Mouse (Mus musculus): ENCODE measurements around the gene Amdhd2. TPM values are rescaled to one million over a fixed set of nuclear protein-coding genes. Genes with fewer than 3 reads are reported as not detected.

Gene Amdhd2
- polyA plus RNA-seq, 1 experiment from 2014 or later: 69.2 TPM

- peak overlapping the region; percentile 65 for H3K4me3 ChIP-seq (ENCODE audit: inconsistent target)
- no peaks in the 10 kb centered on the region for H3K36me3 ChIP-seq (ENCODE audit: inconsistent target)
- peaks cover 53% of the 10 kb centered on the region for H3K79me2 ChIP-seq (ENCODE audit: inconsistent target)
- H3K27ac ChIP-seq: 0 out of 2 replicates have a peak overlapping the region, but pooled peaks have one; percentile 17
- 8% methylated on average over 7 of the region's 7 CpGs for WGBS (ENCODE audit: missing documents)
Measured at GRCm38 (mm10) chr17:24204846-24205245, 41.3 kb upstream of the Amdhd2 start.

DNA sequence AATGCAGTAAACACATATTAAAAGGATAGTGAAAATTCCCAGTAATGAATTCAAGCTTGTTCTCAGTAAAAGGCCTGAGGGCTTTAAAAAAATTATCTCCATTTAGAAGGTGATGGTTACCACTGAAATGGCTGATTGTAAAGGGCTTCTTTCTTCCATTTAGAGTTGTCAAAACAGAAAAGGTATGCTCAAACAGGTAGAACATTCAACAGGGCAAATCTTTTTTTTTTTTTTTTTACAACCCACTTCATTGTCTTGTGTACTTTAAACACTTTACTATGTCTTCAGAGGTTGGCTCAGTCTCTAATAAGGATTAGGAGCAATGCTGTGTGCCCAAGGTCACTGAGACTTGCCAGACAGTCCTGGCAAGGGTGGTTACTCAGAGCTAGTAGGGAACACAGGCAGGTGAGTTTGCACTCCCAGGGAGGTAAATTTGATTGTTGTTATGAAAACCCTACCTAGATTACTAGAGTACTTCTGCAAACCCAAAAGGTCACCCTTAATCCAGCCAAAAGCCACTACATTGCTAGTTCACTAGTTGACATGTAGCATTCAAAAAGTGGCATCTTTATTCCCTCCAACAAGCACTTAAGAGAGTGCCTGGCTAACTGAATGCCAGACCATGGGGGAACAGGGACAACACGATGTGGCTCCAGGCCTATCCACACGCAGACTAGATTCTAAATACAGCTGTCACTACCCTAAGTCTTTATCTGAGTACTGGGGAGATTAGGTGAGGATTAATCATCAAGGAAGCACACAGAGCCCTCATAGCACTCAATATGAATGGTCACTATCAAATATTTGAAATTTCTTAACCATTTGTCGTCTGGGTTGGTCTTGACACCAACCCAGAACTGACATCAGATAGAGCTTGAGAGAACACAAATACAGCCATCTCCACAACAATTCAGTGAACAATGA is 40.3 kb upstream of the Amdhd2 start:
- peaks cover 63% of the 10 kb centered on the region for H3K79me2 ChIP-seq (ENCODE audit: inconsistent target)
- H3K27ac ChIP-seq: no peak overlapping the region
- WGBS (ENCODE audit: missing documents): 91% methylated on average over 3 of the region's 3 CpGs
- no peak overlapping the region for H3K4me3 ChIP-seq (ENCODE audit: inconsistent target)
- no peaks in the 10 kb centered on the region for H3K36me3 ChIP-seq (ENCODE audit: inconsistent target)

GRCm38 (mm10) chr17:24203068-24203467 is 39.5 kb upstream of the Amdhd2 start:
- Histone ChIP-seq H3K27ac (no peak overlapping the region), H3K36me3 (ENCODE audit: inconsistent target) (no peaks in the 10 kb centered on the region), H3K79me2 (ENCODE audit: inconsistent target) (peaks cover 71% of the 10 kb centered on the region), H3K4me3 (ENCODE audit: inconsistent target) (no peak overlapping the region)
- 95% methylated on average over 4 of the region's 4 CpGs for WGBS (ENCODE audit: missing documents)

DNA sequence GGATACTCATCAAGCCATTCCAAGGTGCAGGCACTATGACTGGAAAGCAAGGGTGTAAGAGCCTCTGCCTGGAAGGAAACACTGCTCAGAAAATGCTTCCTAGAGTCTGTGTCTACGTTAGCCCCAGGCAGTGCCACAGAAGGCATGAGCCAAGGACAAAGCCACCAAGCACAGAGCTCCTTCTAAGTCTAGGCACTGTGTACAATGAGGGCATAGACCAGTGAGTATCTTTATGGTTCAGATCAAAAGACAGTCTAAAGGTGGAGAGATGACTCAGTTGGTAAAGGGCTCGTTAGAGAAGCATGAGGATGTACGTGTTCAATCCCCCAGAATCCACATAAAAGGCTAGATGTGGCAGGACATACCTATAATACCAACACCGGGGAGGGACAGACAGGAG is 37.5 kb upstream of the Amdhd2 start:
- Histone ChIP-seq H3K4me3 (ENCODE audit: inconsistent target) (no peak overlapping the region), H3K27ac (no peak overlapping the region), H3K36me3 (ENCODE audit: inconsistent target) (no peaks in the 10 kb centered on the region), H3K79me2 (ENCODE audit: inconsistent target) (peaks cover 91% of the 10 kb centered on the region)
- 93% methylated on average over 4 of the region's 4 CpGs for WGBS (ENCODE audit: missing documents)

GRCm38 (mm10) chr17:24199741-24200140 is 36.2 kb upstream of the Amdhd2 start:
- Histone ChIP-seq H3K27ac (no peak overlapping the region), H3K36me3 (ENCODE audit: inconsistent target) (no peaks in the 10 kb centered on the region), H3K79me2 (ENCODE audit: inconsistent target) (peaks cover 100% of the 10 kb centered on the region), H3K4me3 (ENCODE audit: inconsistent target) (no peak overlapping the region)
- 100% methylated on average over 2 of the region's 4 CpGs for WGBS (ENCODE audit: missing documents)

GRCm38 (mm10) chr17:24199252-24199651 is 35.7 kb upstream of the Amdhd2 start:
- WGBS (ENCODE audit: missing documents): 90% methylated on average over 3 of the region's 4 CpGs
- peaks cover 99% of the 10 kb centered on the region for H3K79me2 ChIP-seq (ENCODE audit: inconsistent target)
- no peak overlapping the region for H3K27ac ChIP-seq
- no peak overlapping the region for H3K4me3 ChIP-seq (ENCODE audit: inconsistent target)
- H3K36me3 ChIP-seq (ENCODE audit: inconsistent target): no peaks in the 10 kb centered on the region

DNA sequence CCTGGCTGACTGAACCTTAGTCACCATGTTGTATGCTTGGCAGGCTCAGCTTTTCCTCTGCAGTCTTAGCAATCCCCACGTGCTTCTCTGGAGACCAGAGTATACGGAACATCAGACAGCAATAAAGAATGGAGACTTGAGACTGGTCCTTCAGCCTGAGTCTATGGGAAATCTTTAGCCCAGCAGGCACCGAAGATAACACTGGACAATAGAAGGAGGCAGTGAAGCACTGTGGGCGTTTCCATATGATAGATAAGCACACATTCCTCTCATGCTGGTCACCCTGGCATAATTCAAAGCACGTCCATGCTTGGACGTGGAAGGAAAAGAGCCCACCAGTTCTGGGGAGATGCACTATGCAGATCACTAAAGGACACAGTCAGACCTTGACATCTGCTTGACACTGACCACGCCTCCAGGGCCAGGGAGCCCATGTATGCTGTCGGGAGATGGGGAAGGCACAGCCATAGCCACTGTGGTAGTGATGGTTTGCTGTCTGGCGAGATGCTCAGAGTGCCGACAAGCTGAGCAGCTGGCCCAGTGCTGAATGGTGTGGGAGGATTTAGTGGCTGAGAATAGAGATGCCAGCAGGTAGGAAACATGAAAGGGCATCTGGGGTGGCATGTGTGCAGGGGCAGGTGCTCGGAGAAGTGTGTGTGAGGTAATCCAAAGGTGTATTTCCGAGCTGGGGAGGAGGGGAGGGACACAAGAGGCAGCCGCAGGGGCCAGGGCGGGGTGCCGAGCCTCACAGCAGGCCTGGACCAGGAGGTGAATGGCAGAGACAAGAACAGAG is 33.7 kb upstream of the Amdhd2 start:
- H3K4me3 ChIP-seq (ENCODE audit: inconsistent target): no peak overlapping the region
- 93% methylated on average over 15 of the region's 15 CpGs for WGBS (ENCODE audit: missing documents)
- peaks cover 94% of the 10 kb centered on the region for H3K79me2 ChIP-seq (ENCODE audit: inconsistent target)
- H3K27ac ChIP-seq: no peak overlapping the region
- H3K36me3 ChIP-seq (ENCODE audit: inconsistent target): no peaks in the 10 kb centered on the region

DNA sequence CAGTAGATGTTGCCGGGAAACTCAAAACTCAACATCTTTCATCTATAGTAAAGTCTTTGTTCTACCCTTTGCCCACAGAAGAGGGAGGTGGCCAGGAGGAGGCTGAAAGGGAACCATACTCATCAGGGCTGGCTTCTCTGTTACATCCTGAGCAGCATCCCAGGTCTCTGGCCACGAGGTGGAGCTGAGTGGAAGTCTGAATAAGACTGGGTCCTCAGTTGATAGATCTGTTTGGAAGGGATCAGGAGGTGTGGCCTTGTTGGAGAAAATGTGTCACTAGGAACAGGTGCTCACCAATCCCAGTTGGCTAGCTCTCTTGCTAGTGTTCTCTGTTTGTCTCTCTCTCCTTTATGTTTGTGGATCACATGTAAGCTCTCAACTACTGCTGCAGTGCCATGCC is 31.8 kb upstream of the Amdhd2 start:
- Histone ChIP-seq H3K36me3 (ENCODE audit: inconsistent target) (no peaks in the 10 kb centered on the region), H3K79me2 (ENCODE audit: inconsistent target) (peaks cover 94% of the 10 kb centered on the region), H3K4me3 (ENCODE audit: inconsistent target) (no peak overlapping the region), H3K27ac (no peak overlapping the region)
- 83% methylated on average over 2 of the region's 2 CpGs for WGBS (ENCODE audit: missing documents)

DNA sequence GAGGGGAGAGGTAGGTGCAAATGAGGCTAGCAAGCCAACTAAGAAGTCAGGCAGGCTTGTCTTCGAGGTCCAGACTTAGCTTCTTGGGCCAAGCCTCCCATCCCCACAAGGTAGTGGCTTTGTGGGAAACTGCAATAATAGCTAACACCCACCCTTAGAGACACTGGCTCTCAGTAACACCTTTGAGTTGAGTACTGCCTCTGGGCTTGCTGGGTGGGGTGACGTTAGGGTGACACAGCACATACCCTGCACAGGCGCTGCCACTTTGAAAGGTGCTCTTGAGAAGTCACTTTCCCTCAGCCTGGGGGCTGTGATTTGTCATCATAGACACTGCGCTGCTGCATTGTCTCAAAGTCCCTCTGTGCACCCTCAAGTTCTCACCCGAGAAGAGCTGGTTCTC is 30.2 kb upstream of the Amdhd2 start:
- Histone ChIP-seq H3K36me3 (ENCODE audit: inconsistent target) (no peaks in the 10 kb centered on the region), H3K27ac (no peak overlapping the region)
- 90% methylated on average over 3 of the region's 5 CpGs for WGBS (ENCODE audit: missing documents)

GRCm38 (mm10) chr17:24193268-24193667 is 29.7 kb upstream of the Amdhd2 start:
- Histone ChIP-seq H3K36me3 (ENCODE audit: inconsistent target) (no peaks in the 10 kb centered on the region; the same call in 1 of the 2 replicates), H3K79me2 (ENCODE audit: inconsistent target) (peaks cover 79% of the 10 kb centered on the region; the same call in 1 of the 2 replicates), H3K4me3 (ENCODE audit: inconsistent target) (no peak overlapping the region), H3K27ac (peak overlapping the region; percentile 19)
- 85% methylated on average over 7 of the region's 8 CpGs for WGBS (ENCODE audit: missing documents)

More for the DNA sequence above, 30.2 kb upstream of the Amdhd2 start:
- no peak overlapping the region for H3K4me3 ChIP-seq (ENCODE audit: inconsistent target)
- peaks cover 84% of the 10 kb centered on the region; the same call in 1 of the 2 replicates for H3K79me2 ChIP-seq (ENCODE audit: inconsistent target)

- 23% methylated on average over 8 of the region's 8 CpGs for WGBS (ENCODE audit: missing documents)
- Histone ChIP-seq H3K27ac (peak overlapping the region; percentile 19), H3K36me3 (ENCODE audit: inconsistent target) (no peaks in the 10 kb centered on the region; the same call in 1 of the 2 replicates)
Measured at GRCm38 (mm10) chr17:24192848-24193247, 29.3 kb upstream of the Amdhd2 start.

DNA sequence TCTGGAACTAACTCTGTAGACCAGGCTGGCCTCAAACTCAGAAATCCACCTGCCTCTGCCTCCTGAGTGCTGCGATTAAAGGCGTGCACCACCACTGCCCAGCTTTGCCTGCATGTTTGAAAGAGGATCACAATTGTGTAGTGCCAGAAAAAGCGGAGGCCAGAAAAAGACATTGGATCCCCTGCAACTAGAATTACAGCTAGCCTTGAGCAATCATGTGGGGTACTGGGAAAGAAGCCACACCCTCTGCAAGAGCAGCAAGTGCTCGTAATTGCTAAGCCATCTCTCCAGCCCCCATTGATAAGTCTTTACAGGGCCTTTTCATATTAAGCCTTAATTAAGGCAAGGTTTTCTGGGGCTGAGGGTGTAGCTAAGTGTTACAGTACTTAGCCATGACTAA is 27.9 kb upstream of the Amdhd2 start:
- Histone ChIP-seq H3K79me2 (ENCODE audit: inconsistent target) (peaks cover 61% of the 10 kb centered on the region; the same call in 1 of the 2 replicates), H3K4me3 (ENCODE audit: inconsistent target) (no peak overlapping the region), H3K27ac (no peak overlapping the region), H3K36me3 (ENCODE audit: inconsistent target) (no peaks in the 10 kb centered on the region; the same call in 1 of the 2 replicates)
- WGBS (ENCODE audit: missing documents): 51% methylated on average over 4 of the region's 4 CpGs

More at GRCm38 (mm10) chr17:24192848-24193247, 29.3 kb upstream of the Amdhd2 start:
- peaks cover 74% of the 10 kb centered on the region; the same call in 1 of the 2 replicates for H3K79me2 ChIP-seq (ENCODE audit: inconsistent target)
- no peak overlapping the region for H3K4me3 ChIP-seq (ENCODE audit: inconsistent target)

DNA sequence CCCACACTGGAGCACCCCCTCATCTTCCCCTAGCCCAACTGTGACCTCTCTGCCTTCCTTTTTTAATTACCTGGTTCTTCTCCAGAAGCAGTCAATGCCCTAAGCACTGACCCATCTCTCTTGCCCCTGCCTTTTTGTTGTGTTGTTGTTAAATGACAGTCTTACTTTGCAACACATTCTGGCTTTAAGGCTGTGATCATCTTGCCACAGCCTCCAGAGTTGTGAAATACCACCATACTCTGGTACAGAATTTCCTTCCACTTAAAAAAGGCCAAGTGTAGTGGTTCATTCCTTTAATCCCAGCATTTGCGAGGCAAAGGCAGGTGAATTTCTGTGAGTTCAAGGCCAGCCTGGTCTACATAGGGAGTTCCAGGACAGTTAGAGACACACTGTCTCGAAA is 27.4 kb upstream of the Amdhd2 start:
- Histone ChIP-seq H3K36me3 (ENCODE audit: inconsistent target) (peaks cover under 1% of the 10 kb centered on the region; the same call in 1 of the 2 replicates), H3K27ac (no peak overlapping the region), H3K79me2 (ENCODE audit: inconsistent target) (peaks cover 55% of the 10 kb centered on the region; the same call in 1 of the 2 replicates), H3K4me3 (ENCODE audit: inconsistent target) (no peak overlapping the region)
- 58% methylated on average over 2 of the region's 2 CpGs for WGBS (ENCODE audit: missing documents)

- H3K4me3 ChIP-seq (ENCODE audit: inconsistent target): no peak overlapping the region
- H3K27ac ChIP-seq: no peak overlapping the region
- H3K79me2 ChIP-seq (ENCODE audit: inconsistent target): peaks cover 9% of the 10 kb centered on the region
- 97% methylated on average over 3 of the region's 3 CpGs for WGBS (ENCODE audit: missing documents)
- no peaks in the 10 kb centered on the region; the same call in 1 of the 2 replicates for H3K36me3 ChIP-seq (ENCODE audit: inconsistent target)
Measured at GRCm38 (mm10) chr17:24174259-24174658, 10.7 kb upstream of the Amdhd2 start.

Measured in macrophage (primary cell).